Mouse (Mus musculus): ENCODE data around the gene Atp2a2.

DNA sequence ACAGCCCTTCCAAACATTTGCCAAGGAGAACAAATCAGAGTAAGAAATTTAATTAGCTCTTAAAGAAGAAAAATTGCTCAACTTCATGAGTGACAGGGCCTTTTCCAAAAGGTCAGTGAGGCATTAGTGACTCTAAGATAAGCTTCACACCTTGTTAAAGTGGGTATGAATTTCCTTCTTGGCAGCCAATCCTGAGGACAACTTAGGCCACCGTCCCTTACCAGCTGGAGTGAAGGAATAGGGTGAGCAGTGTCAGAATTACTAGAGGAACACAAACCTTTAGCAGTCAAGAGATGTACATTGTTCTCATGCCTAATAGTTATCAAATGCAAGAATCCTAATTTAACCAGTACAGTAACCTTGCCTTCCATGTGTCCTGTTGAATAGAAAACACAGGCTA is 7.6 kb downstream of the Atp2a2 start:
- TF ChIP-seq CTCF (IDR thresholded peaks at IDR 0.05; ENCODE audit: low read depth) (no peak), EP300 (IDR thresholded peaks at IDR 0.05; ENCODE audit: low read depth) (no peak)
